Mouse (Mus musculus): ENCODE results near the gene Cldn11. TPM values are rescaled to one million over a fixed set of nuclear protein-coding genes. Genes with fewer than 3 reads are reported as not detected.
"Not testable (repeated sequence)": the region's sequence is repeated elsewhere in the genome, so short reads cannot be mapped to it uniquely, and the experiment has no call there.

Gene Cldn11
- total RNA-seq (2021): 10 to 100 TPM; 22.5 to 24.5 TPM
- long read RNA-seq, partial matches to known transcripts: 0 of 3 reads
- long read RNA-seq, other reads (novel, unspliced or antisense): 1 of 3 reads

DNA sequence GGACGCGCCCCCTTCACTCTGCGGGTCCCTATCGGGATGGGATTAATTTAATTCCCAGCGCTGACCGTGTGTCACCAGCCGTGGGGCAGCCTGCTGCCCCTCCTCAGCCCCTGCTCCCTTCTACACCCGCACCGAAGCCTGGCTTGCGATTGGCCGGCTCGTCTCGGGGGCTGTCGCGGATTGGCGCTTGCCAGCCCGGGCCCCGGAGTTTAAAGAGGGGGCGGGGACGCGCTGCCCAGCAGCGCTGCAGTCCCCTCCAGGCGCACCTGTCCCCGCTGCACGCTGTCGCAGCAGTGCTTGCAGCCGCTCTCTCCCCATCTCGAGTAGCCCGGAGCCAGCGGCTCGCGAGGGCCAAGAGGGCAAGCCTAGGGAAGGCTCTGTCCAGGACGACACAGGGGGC is at the start of gene Cldn11:
Gene Cldn11, plus strand, starts transcription at position 215 of the 400 bp plus-strand sequence.
- peak; percentile 32 to 60 for DNase-seq (ENCODE audit: low spot score in 2 of 2)

DNA sequence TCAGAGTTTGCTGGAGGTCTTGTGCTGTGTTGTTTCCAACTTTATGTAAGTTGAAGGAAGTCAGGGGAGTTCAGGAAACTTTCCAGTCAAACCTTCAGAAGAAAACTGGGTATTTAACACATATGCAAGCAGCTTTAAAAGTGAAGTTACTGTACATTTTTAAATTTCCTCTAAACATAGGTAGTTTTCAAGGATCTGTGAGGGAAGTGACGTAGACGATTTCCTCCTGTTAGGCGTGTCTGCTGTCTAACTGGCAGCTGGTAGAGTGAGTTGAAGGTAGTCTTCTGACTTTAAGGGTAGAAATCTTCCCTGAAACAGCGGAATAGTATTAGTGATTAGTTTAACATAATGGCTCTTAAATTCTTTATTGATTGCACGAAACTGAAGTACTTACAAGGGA is 49.7 kb upstream of the Cldn11 start:
- no peak for DNase-seq (ENCODE audit: low spot score in 2 of 2)

DNA sequence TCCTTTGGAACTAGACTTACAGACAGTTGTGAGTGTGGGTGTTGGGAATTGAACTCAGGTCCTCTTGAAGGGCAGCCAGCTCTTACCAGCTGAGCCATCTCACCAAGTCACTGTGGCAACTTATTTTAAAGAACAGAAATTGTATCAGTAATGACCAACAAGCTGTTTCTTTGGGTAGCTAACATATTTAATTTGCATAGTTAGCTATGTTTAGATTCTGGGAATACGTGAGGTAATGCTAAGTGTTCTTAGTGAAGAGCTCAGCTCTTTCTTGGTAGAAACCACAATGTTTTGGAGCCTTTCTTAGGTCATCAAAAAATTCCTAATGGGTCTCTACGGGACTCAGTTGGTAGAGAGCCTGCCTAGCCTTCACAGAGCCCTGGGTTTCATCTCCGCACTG is 48.9 kb upstream of the Cldn11 start:
- no peak for DNase-seq (ENCODE audit: low spot score in 2 of 2)

DNA sequence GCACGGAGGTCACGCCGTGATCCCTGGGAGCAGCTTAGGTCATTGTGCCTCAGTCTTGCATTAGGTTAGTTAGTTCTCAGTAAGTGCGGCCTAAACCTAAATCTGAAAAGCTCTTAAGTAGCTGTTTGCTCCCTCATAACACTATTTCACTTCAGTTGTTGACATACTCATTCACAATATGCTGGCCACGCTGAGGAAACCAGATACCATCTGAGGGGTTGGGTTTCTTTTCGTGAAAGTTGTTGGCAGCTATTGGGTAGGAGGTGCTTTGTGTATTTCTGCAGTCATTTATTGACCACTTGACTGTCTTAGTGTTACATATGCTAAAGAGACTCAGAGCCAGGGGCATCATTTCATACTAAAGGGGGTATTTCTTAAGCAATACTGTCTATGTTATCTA is 44.8 kb upstream of the Cldn11 start:
- no peak for DNase-seq (ENCODE audit: low spot score in 2 of 2)

DNA sequence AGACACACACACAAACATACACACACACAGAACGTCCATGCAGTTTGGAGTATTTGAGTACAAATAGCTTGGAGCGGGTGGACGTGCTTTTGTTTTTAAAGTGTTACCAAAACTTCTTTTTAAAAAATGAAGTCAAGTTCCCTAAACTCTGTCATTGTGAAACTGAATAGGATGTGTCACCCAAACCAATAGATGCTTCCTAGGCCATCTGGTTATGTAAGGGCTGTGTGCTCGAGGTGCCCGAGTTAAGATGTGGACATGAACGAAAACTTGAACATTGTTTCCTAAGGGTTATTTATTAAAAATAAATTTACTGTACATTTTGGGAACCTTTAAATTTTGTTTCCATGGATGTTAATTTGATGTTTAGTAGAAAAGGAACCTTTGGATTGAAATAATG is 43.1 kb upstream of the Cldn11 start:
- no peak for DNase-seq (ENCODE audit: low spot score in 2 of 2)

DNA sequence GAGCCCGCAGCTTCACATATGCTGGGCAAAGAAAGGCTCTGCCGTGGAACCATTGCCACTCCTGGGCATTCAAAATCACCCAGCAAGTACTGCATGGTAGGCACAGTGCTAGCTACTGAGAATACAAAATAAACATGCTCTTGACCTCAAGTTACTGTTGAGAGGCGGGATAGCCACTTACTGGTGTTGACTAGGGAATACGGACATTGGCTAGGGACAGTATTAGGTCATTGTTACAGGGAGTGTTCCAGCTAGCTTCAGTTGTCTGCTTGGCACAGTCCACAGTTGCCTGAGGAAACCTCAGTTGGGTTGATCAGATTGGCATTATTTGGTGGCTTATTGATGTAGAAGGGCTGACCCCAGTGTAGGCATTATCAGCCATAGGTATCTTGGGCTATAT is 42.0 kb upstream of the Cldn11 start:
- DNase-seq (ENCODE audit: low spot score in 2 of 2): no peak

DNA sequence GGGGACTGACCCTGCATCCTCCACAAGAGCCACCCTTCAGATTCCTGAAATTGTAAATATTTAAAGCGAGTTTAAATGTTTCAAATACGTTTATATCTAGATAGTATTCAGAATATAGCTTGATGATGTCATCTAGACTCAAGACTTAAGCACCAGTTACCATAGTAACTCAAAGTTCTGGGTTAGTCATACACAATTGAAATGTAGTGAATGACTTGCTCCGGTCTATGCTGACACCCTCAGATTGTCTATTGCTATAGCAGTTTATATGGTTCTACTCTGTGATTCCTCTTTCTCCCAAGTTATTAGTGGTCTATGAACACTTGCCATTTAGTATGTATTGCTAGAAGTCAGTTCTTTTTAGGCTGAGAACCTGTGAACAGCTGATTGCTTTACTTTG is 40.6 kb upstream of the Cldn11 start:
- DNase-seq (ENCODE audit: low spot score in 2 of 2): no peak

DNA sequence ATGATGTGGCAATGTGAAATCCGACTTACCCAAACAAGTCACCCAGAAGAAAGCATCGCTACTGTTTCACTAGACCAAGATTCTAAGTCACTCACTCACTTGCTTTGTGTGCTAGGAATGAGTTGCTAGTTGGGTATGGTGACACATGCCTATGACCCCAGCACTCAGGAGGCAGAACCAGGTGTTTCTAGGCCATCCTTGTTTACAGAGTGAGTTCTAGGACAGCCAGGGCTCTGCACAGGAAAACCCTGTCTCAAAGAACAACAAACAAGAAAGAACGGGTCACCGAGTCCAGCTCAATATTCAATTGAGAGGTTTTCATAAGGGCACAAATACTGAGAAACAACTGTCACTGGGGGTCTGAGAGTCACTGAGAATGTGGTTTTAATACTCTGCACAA is 26.6 kb upstream of the Cldn11 start:
- DNase-seq (ENCODE audit: low spot score in 2 of 2): no peak

DNA sequence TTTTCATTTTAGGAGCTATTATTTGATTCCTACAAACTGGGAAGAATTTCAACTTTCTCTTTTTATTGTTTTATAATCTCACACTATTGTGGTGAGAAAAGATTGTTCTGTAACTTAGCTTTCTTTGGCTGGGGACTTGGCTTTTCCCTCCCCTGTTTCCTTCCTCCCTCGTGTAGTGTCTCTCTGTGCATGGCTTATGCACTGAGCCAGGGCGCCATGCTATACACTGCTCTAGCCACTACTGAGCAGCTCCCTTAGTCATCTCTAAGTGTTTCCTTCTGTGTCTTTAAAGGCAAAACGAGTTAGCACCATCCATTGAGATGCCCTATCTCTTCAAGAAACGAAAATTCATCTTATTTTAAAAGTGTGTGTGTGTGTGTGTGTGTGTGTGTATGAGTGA is 23.4 kb upstream of the Cldn11 start:
- DNase-seq (ENCODE audit: low spot score in 2 of 2): no peak

DNA sequence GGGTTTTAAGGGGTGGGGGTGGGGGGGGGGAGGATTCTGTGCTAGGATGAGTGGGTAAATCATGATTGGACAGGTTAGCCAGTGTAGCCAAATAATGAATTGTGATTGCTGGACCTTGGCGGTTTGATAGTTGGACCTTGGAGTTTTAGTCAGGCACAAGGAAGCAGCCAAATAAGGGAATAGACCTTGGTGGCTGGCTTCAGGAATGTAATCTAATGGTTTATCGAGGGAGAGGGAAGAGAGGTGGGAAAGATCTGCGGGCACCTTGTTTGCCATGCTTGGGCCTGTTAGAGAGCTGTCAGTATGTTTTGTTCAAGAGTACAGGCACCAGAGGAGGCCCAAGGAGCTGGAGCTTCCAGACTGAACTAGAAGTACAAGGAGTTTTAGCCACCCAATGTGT is 22.9 kb upstream of the Cldn11 start:
- DNase-seq (ENCODE audit: low spot score in 2 of 2): no peak

DNA sequence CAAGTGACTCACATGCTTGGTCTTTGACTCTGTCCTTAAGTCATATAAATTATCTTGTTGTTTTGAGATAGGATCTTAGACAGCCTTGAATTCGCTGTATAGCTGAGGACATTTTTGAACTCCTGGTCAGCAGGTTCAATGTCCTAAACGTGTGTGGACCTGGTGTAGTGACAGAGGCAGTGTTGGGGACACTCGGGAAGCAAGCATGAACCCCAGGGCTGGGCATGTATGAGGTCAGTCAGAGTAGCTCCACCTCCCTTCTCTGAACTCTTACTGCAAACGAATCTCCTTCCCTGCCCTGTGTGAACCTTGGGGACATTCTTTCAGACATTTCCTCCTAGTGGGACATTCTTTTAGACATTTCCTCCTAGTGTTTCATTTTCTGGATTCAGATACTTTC is 20.0 kb upstream of the Cldn11 start:
- DNase-seq (ENCODE audit: low spot score in 2 of 2): no peak

DNA sequence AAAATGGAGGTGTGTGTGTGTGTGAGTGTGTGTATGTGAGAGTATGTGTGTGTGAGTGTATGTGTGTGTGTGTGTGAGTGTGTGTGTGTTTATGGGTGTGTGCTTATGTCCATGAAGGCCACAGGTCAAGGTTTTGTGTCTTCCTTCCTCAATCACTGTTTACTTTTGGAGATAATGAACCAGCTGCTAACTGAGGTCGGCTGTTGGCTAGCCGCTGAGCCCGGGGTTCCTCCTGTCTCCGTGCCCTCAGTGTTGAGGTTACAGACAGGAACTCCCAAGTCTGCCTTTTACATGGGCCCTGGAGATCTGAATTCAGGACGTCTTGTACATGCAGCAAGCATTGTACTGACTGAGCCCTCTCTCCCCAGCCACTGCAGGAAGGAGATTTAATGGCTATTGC is 16.1 kb upstream of the Cldn11 start:
- no peak for DNase-seq (ENCODE audit: low spot score in 2 of 2)

DNA sequence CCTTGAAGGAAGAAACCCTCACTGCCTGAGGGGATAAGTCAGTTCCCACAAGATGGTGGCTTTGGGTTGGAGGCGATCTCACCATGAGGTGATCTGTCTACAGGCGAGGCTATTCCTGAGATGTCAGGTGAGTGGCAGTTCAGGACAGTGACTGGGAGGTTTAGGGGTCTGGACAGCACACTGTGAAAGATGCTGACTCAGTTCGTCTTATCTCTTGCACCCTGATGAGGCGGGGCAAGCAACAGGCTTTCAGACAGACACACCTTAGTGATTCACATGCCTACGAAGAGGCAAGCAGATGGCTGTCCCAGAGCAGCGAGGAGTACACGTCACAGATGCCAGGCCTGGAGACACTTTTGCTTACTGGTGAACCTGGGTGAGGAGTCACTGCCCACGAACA is 15.5 kb upstream of the Cldn11 start:
- no peak for DNase-seq (ENCODE audit: low spot score in 2 of 2)

DNA sequence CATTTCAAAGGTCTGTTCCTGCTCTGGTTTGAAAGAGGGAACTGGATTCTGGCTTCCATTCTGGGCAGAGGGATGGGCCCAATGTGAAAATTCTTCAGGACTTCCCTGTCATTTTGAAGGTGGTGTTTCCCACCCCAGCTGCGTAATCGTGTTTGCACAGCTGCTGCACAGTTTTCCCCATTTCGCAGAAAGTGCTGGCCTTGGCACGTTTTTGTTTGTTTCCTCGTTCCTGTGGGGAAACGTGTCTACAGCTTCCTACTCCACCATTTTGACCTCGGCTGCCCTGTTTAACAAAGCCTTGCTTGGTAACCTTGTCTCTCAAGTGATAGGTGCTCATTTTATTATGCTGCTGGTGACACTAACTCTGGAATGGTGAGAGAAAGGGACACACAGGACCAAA is 15.0 kb upstream of the Cldn11 start:
- DNase-seq (ENCODE audit: low spot score in 2 of 2): no peak

DNA sequence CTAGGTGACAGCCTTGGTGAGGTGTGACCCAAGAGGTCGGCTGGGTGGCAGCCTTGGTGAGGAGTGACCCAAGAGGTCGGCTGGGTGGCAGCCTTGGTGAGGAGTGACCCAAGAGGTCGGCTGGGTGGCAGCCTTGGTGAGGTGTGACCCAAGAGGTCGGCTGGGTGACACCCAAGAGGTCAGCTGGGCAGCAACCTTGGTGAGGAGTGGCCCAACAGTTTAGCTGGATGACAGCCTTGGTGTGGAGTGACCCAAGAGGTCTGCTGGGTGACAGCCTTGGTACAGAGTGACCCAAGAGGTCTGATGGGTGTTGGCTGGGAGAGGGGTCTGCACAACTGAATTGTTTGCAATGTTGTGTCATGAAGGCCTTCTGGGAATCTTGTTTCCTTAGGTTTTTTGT is 13.1 kb upstream of the Cldn11 start:
- DNase-seq (ENCODE audit: low spot score in 2 of 2): not testable (repeated sequence)

DNA sequence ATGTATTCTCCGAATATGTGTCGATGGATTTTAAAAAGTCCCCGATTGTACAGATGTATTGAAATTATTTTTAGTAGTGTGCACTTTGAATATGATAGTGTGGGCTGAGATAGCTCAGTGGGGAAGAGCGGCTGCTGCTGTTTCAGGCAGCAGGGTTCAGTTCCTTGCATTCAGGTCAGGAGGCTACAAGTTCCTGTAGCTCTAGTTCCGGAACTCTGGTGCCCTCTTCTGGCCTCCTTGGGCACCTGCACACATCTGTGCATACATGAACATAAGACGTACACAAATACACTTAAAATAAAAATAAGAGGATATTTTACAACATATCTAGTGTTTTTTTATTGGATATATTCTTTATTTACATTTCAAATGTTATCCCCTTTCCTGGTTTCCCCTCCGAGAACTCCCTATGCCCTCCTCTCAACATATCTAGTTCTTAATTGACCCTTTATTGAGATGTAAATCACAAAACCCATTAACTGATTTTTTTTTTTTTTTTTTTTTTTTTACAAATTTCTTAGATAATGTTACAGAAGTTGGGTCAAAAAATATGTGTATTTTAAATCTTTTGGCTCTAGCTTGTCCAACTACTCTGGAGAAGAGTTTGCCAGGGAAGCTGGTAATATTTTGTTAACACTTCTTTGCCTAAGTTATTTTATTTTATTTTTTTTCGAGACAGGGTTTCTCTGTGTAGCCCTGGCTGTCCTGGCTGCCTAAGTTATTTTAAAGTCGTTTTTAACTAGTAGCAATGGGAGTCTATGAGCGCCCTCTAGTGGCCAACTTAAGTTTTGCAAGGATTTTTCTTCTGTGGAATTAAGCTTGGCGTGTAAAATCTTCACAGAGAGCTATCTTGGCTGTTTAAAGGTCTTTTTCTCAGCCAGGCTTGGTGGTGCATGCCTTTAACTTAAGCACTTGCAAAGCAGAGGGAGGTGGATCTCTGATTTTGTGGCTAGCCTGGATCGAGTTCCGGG is 11.0 kb upstream of the Cldn11 start:
- peak; percentile 74 to 86 for DNase-seq (ENCODE audit: low spot score in 2 of 2)

DNA sequence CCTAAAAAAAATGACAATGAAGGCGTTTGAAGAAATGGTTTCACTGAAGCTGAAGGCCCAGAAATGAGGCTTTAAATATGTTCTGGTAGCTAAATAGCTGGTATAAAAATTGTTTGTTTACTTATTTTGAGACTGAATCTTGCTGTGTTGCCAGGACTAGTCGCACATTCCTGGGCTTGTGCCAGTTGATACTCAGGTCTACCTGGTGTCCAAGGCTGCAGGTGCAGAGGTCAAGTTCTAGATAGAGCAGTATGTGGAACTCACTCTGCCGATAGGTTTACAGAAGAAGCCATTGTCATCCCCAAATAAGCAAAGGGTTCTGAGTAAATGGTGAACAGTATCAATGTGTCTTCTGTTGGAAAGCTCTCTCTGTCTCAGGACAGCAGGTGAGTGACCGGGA is 8.1 kb upstream of the Cldn11 start:
- no peak for DNase-seq (ENCODE audit: low spot score in 2 of 2)

DNA sequence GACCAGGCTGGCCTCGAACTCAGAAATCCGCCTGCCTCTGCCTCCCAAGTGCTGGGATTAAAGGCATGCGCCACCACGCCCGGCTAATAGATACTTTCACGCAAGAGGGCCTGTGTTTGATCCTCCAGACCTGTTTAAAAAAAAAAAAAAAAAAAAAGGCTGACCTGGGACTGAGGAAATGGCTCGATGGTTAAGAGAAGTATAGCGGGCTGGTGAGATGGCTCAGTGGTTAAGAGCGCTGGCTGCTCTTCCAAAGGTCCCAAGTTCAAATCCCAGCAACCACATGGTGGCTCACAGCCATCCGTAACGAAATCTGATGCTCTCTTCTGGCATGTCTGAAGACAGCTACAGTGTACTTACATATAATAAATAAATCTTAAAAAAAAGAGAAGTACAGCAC is 4.5 kb upstream of the Cldn11 start:
- DNase-seq (ENCODE audit: low spot score in 2 of 2): not testable (repeated sequence)

DNA sequence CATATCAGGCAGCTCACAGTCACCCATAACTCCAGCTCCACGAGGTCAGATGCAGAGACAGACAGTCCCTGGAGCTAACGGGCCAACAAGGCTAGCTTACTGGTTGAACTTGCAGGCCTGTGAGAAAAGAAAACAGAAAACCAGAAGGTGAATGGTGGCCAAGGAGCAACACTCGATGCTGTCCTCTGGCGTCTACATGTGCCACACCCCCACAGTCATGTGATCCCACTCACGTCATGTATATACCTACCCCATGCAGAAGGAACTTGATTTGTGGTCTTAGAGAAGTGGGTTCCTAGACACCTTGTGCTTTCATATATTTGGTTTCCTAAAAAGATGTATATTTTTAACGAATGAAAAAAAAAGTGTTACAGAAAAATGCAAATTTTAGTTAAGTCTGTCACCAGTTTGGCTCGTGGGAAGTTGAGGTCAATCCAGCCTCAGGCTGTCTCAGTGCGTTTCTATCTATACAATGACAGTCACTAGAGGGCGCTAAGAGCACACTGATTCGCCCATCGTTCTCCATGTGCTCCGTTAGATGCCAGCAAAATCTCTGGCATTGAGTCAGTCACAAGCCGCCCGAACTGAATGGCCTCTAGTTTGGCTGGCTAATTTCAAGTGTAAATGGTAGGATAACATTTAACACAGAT is 4.0 kb upstream of the Cldn11 start:
- peak; percentile 71 to 82 for DNase-seq (ENCODE audit: low spot score in 2 of 2)

DNA sequence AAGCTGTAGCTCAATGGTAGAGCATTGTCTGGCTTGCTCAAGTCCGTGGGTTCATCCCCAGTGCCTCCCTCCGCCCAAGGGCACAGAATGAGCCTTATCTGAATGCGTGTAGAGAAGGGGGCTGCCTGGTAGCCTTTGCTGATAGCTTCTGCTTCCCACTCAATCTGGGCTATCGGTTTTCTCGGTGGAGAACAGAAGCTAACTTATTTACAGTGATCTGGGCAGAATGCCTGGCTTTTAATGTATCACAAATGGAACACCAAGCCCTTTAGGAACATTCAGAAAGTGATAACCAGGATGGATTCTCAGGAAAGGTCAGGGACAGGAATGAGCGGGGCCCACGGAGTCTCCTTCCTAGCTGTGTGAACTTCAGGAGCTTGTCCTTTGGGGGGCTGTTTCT is 1.1 kb upstream of the Cldn11 start:
- DNase-seq (ENCODE audit: low spot score in 2 of 2): no peak

DNA sequence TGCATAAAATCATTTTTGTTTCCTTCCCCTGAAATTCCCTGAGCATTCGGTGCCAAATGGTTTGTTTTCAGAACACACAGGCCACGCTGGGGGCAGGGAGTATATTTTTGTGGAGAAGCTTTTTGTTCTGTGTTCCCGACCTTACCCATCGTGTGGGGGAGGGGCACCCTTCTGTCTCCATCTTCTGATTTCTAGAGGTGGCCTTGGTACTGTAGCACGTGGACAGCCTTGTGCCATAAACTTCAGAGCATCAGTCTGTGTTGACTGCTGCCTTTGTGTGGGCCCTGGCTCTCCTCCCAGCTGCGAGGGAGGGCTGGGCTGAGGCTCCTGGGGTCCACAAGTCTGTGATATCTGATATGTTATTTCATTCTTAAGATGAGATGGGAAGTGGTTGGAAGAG is 2.4 kb downstream of the Cldn11 start:
- peak; percentile 19 to 44 for DNase-seq (ENCODE audit: low spot score in 2 of 2)

DNA sequence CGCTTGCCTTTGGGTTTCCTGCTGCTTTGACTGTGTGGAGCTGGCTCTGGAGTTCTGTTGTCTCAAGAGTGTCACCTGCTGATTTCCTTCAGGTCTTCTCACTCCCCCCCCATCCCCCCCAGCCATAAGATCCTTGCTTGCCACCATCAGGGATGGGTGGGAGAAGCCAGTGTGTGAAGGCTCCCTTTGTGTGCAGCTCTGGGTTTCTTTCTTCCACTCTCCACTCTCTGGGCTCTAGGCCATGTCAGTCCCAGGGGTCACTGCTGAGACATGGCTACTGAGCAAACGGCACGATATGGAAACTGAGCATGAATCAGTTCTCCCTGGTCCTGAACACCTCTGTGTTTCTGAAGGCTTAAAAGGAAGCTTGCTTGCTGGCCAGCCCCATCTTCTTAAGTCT is 6.4 kb downstream of the Cldn11 start:
- DNase-seq (ENCODE audit: low spot score in 2 of 2): no peak

DNA sequence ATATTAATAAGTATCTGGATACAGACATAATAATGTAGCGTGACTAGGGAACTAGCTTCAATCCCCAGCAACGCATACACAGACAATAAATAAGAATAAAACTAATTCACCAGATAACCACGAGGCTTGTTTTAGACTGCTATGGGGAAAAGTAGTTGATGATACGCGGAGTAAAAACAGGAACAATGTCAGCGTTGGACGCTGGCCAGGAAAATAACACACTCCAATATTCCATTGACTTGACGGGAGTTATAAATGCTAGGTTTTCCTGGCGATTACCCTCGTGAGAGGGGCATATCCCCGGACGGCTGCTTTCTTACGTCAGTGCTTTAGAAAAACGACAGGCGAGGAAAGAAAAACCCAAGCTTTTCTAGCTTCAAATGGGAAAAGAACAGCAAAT is 8.1 kb downstream of the Cldn11 start:
- no peak for DNase-seq (ENCODE audit: low spot score in 2 of 2)

All from layer of hippocampus, postnatal 10 days (tissue).